Mouse (Mus musculus) bone marrow, adult 2 months (tissue): ENCODE data around the gene Afmid. TPM values are rescaled to one million over a fixed set of nuclear protein-coding genes. Genes with fewer than 3 reads are reported as not detected.

Source experiments
- H3K27ac ChIP-seq: fragments of 200-500 bp; 2 replicates; pipeline ENCODE4 v1.5.1; 2012; ENCODE audit warnings: low read depth, mild to moderate bottlenecking, control low read depth, inconsistent platforms, low read length; ENCODE audit not compliant: control insufficient read depth, poor library complexity, insufficient read depth
- H3K4me1 ChIP-seq: fragments of 200-500 bp; 2 replicates; pipeline ENCODE4 v1.6.1; 2011; ENCODE audit warnings: low read length; ENCODE audit not compliant: control insufficient read depth, insufficient read depth
- H3K4me3 ChIP-seq: fragments of 200-500 bp; replicated peaks from 2 replicates; pipeline ENCODE3; 2011; ENCODE audit warnings: mild to moderate bottlenecking, low read depth, low read length, control low read depth; ENCODE audit not compliant: control insufficient read depth
- CTCF ChIP-seq: fragments of 200-500 bp; IDR thresholded peaks from 2 replicates; pipeline ENCODE4 v1.5.1; 2011; ENCODE audit warnings: low read length, control low read depth; ENCODE audit not compliant: control insufficient read depth, insufficient read depth
- POLR2A ChIP-seq: fragments of 200-500 bp; IDR thresholded peaks from 2 replicates; pipeline ENCODE4 v1.6.1; 2011; ENCODE audit warnings: low read depth, mild to moderate bottlenecking, control low read depth, low read length, borderline replicate concordance; ENCODE audit not compliant: control insufficient read depth
- WGBS: fragments of 180-500 bp; shearing (Covaris S2); methylation state at CpG from one replicate; pipeline ENCODE4 v1.1.7; 2018; 5-methylcytosine and 5-hydroxymethylcytosine counted together
- polyA plus RNA-seq: library from polyadenylated mRNA; stranded (reverse); fragments of >200 nt; gene quantifications from 2 replicates; pipeline ENCODE4 v1.2.4, GENCODE M21; 2011; ENCODE audit warnings: low replicate concordance; ENCODE audit not compliant: missing spikeins, insufficient read depth, insufficient read length

Gene Afmid
- polyA plus RNA-seq, 1 experiment, result 21.8 TPM

DNA sequence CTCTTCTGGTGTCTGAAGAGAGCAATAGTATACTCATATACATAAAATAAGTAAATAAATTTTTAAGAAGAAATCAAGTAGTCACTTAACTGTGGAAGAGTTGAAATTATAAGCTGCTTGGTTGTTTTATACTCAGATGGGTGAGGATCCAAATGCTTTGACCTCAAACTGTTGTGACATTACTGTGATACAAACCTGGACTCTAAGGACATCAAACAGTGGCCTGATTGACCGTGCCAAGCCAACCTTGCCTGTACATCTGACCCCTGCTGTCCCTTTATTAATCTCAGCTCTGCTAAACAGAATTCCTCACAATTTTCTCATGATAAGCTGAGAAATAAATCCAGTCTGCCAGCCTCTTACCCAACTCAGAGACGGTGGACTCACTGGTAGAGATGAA is 19.9 kb downstream of the Afmid start:
- Histone ChIP-seq H3K4me3 (no peak overlapping the region), H3K4me1 (no peaks in the 10 kb centered on the region; the same call in 1 of the 2 replicates), H3K27ac (no peak overlapping the region)
- no peak for TF ChIP-seq POLR2A
- no peak for TF ChIP-seq CTCF
- WGBS, result 90% methylated on average over 2 of the region's 2 CpGs

DNA sequence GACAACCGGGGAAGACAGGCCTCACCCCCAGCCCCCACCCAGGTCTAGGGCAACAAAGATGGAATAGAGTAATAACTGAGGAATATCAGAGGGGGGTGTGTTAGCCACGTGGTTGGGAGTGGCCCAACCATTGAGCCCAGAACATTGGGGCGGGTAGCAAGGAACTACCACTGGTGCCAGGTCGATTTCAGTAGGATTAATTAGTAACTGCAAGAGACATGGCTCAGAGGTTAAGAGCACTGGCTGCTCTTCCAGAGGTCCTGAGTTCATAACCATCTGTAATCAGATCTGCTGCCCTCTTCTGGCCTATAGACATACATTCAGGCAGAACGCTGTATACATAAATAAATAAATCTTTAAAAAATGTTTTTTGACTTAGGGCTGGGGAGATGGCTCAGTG is 20.9 kb downstream of the Afmid start:
- TF ChIP-seq CTCF, result no peak
- TF ChIP-seq POLR2A, result no peak
- 48% methylated on average over 5 of the region's 5 CpGs for WGBS
- H3K4me3 ChIP-seq, result no peak overlapping the region
- H3K27ac ChIP-seq, result 0 out of 2 replicates have a peak overlapping the region, but pooled peaks have one; percentile 27
- H3K4me1 ChIP-seq, result no peaks in the 10 kb centered on the region; the same call in 1 of the 2 replicates

DNA sequence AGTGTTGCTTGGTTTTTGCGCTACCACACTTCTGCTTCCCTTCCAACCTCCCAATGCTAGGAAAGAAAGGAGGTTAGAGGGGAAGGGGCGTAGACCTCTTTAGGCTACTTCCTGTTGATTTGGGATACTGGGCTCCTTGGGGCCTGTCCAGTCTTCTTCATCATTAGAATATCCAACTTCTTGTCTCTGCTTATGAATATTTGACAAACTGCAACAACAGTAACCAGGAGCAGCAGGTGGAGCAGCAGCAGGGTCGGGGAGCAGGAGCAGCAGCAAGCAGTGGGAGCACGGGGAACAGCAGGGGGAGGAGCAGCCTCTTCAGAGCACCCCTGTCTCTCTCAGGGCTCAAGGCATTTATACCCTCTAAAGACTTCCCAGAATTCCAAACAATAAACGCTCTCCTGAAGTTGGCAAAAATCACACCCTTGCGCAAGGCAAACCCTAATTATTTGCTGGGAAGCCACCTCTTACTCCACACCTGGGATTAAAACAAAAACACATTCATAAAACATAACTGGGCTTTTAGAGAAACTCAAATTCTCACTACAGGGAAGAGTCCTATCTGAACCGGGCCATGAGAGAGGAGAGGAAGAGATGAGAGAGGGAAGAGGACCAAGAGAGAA is 22.0 kb downstream of the Afmid start:
- H3K4me1 ChIP-seq, result no peaks in the 10 kb centered on the region; the same call in 1 of the 2 replicates
- WGBS, result 60% methylated on average over 7 of the region's 7 CpGs
- H3K27ac ChIP-seq, result peak overlapping the region; percentile 88
- H3K4me3 ChIP-seq, result no peak overlapping the region
- no peak for TF ChIP-seq POLR2A
- TF ChIP-seq CTCF, result no peak

DNA sequence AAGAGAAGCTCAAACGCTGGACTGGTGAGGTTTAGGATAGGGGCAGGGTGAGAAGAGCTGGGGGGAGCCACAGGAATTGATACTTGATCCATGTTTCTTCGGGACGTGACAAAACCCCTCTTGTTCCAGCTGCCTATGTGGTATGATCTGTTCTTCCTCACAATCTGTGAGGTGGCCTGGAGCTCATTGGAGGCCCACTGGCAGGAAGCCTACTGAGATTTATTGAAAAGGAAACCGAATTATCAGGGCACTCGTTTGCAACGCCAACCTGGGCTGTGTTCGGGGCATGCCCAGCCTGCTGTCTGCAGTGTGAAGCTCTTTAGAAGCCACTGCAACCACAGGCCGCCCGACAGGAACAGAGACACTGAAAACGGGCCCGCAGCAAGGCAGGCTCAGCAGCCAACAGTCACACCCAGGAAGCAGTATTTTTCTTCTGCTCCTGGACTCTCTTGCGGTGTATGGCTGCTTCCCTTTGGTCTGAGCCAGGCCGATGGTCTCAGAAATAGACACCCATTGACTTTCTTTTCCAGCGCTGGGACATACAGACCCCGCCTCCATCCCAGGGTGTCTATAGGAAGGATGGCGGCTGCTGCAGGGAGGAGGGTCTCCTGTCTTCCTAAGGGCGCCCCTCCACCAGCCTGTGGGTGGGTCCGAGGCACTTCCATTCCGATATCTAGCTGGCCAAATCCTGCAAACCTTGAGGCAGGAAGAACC is 22.7 kb downstream of the Afmid start:
- WGBS, result 5% methylated on average over 19 of the region's 19 CpGs
- peak overlapping the region; percentile 88 for H3K27ac ChIP-seq
- H3K4me1 ChIP-seq, result no peaks in the 10 kb centered on the region; the same call in 1 of the 2 replicates
- peak overlapping the region; percentile 88 for H3K4me3 ChIP-seq
- TF ChIP-seq POLR2A (peak; percentile 45; the same call in 1 of the 2 replicates), CTCF (no peak)

DNA sequence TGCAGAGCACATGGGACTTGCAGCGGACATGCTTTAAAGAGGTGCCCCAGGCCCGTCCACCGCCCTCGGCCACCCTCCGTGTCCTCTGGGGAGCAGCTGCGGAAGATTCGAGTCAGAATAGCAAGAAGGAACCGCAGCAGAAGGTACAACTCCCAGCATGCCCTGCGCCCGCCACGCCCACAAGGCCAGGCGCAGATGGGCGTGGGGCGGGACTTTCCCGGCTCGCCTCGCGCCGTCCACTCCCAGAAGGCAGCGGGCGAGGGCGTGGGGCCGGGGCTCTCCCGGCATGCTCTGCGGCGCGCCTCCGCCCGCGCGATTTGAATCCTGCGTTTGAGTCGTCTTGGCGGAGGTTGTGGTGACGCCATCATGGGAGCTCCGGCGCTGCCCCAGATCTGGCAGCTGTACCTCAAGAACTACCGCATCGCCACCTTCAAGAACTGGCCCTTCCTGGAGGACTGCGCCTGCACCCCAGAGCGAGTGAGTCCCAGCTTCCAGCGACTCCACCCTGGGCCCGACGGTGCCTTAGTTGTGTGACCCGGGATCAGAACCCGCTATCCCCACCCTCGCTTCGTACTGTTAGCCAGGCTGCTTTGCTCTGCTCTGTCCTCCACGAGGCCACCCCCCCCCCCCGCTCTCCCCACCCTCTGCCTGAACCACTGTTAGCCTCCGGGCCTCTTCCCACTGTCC is 23.4 kb downstream of the Afmid start, which contains the start of gene Birc5:
Birc5 (plus strand) TSS at position 267 of the 687 bp plus-strand sequence.
- TF ChIP-seq POLR2A, result peak; percentile 94
- TF ChIP-seq CTCF, result no peak
- Histone ChIP-seq H3K4me3 (peak within 1 kb of the TSS; percentile 88), H3K27ac (peak within 1 kb of the TSS; percentile 88), H3K4me1 (no peaks in the 10 kb centered on the region; the same call in 1 of the 2 replicates)
- WGBS, result under 1% methylated on average over 51 of the region's 51 CpGs

DNA sequence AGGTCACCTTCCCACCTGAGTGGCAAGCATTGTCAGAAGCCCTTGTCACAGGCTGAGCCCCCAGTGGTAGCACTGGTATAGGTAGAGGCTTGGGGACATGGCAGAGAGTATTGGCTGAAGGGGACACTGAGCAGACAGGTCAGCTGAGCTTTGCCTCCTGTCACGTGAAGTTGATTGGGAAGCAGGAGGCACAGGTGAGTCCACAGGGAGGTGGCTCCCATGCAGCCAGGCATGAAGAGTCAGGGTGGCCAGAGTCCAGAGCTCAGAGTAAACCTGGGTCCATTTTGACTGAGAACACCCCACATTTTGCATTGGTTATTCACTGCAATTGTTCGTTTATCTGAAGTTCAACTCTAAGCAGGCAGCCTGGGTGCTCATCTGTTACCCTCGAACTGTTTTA is 27.2 kb downstream of the Afmid start:
- no peak for TF ChIP-seq CTCF
- TF ChIP-seq POLR2A, result no peak
- no peak overlapping the region for H3K4me3 ChIP-seq
- H3K27ac ChIP-seq, result no peak overlapping the region
- no peaks in the 10 kb centered on the region; the same call in 1 of the 2 replicates for H3K4me1 ChIP-seq
- WGBS, result 90% methylated on average over 3 of the region's 3 CpGs

DNA sequence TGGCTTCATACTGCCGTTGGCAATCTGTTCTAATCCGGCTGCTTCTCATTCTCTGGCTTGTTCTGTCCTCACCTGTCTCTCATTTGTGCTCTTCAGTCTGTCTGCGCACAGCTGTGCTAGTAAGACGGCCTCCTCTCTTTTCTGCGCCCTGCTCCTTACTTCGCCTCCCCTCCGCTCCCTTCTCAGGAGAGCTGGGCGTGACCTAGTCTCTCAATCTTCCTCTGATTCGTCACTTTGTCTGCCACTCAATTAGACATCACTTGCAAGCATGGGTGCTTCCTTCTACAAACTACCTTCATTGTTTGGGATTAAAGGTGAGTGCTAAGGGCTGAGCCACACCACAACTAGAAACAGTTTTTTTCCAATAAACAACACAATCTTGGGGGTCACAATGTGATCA is 28.5 kb downstream of the Afmid start:
- H3K4me3 ChIP-seq, result no peak overlapping the region
- no peaks in the 10 kb centered on the region for H3K4me1 ChIP-seq
- TF ChIP-seq CTCF (no peak), POLR2A (no peak)
- H3K27ac ChIP-seq, result no peak overlapping the region
- 92% methylated on average over 9 of the region's 9 CpGs for WGBS

DNA sequence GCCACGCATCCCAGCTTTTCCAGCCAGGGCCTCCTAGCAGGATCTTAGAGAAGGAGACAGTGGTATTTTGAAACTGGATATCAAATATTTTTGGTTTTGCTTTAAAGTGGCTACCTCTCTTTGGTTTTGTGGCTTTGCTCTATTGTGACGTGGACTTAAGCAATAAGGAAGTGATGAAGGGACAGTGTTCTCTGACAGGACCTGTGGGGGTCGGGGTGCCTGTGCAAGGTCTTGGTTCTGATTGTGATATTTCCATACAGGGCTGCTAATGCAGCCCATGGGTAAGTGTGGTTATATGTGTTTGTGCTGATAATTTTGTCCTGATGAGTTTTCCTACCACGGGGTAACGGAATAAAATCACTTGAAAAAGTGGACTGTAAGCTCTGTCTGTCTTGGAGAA is 29.6 kb downstream of the Afmid start:
- no peaks in the 10 kb centered on the region for H3K4me1 ChIP-seq
- 74% methylated on average over 5 of the region's 5 CpGs for WGBS

More for the DNA sequence above, 29.6 kb downstream of the Afmid start:
- Histone ChIP-seq H3K27ac (no peak overlapping the region), H3K4me3 (no peak overlapping the region)
- TF ChIP-seq POLR2A, result no peak
- TF ChIP-seq CTCF, result no peak
